Mouse (Mus musculus): ENCODE results near the gene Fam98c. TPM values are rescaled to one million over a fixed set of nuclear protein-coding genes. Genes with fewer than 3 reads are reported as not detected.

Fam98c gene
- polyA plus RNA-seq, 1 experiment from 2014 or later, result 14.8 TPM

- WGBS, result 22% methylated on average over 27 of the region's 32 CpGs
- peak; percentile 32 for DNase-seq (ENCODE audit: low spot score)
- peaks cover 33% of the 10 kb centered on the region for H3K27me3 ChIP-seq (ENCODE audit: control insufficient read depth, insufficient read depth, low read length)
- H3K36me3 ChIP-seq (ENCODE audit: control insufficient read depth, insufficient read depth, low read length), result peaks cover 8% of the 10 kb centered on the region; the same call in 1 of the 2 replicates
- H3K9me3 ChIP-seq (ENCODE audit: control insufficient read depth, low read length), result no peaks in the 10 kb centered on the region
- H3K4me1 ChIP-seq (replicated peaks; ENCODE audit: control insufficient read depth, insufficient read depth, low read length), result peaks cover 12% of the 10 kb centered on the region
- no peak overlapping the region for H3K27ac ChIP-seq (ENCODE audit: low read depth, low read length)
- H3K4me2 ChIP-seq (replicated peaks; ENCODE audit: low read depth, low read length), result no peak overlapping the region
- H3K4me3 ChIP-seq (ENCODE audit: low read depth, low read length), result no peak overlapping the region
- H3K9ac ChIP-seq (ENCODE audit: low read depth, low read length), result 0 out of 2 replicates have a peak overlapping the region, but pooled peaks have one; percentile 19
- no peak for ATAC-seq (ENCODE audit: low FRiP score)
These were observed 16.5 kb upstream of the Fam98c start for GRCm38 (mm10) chr7:29172390-29173016.

GRCm38 (mm10) chr7:29171562-29172097 lies 15.6 kb upstream of the Fam98c start:
- Histone ChIP-seq H3K4me3 (ENCODE audit: low read depth, low read length) (peak overlapping the region; percentile 73), H3K27me3 (ENCODE audit: control insufficient read depth, insufficient read depth, low read length) (peaks cover 35% of the 10 kb centered on the region), H3K36me3 (ENCODE audit: control insufficient read depth, insufficient read depth, low read length) (peaks cover 8% of the 10 kb centered on the region; the same call in 1 of the 2 replicates), H3K27ac (ENCODE audit: low read depth, low read length) (no peak overlapping the region), H3K9ac (ENCODE audit: low read depth, low read length) (peak overlapping the region; percentile 40), H3K4me2 (replicated peaks; ENCODE audit: low read depth, low read length) (peak overlapping the region; percentile 81), H3K4me1 (replicated peaks; ENCODE audit: control insufficient read depth, insufficient read depth, low read length) (peaks cover 12% of the 10 kb centered on the region), H3K9me3 (ENCODE audit: control insufficient read depth, low read length) (no peaks in the 10 kb centered on the region)
- ATAC-seq (ENCODE audit: low FRiP score) (no peak), DNase-seq (ENCODE audit: low spot score) (peak; percentile 35)
- WGBS, result 7% methylated on average over 34 of the region's 34 CpGs

GRCm38 (mm10) chr7:29170755-29171561 lies 14.9 kb upstream of the Fam98c start:
- Histone ChIP-seq H3K4me3 (ENCODE audit: low read depth, low read length) (peak overlapping the region; percentile 73), H3K9me3 (ENCODE audit: control insufficient read depth, low read length) (no peaks in the 10 kb centered on the region), H3K36me3 (ENCODE audit: control insufficient read depth, insufficient read depth, low read length) (peaks cover 8% of the 10 kb centered on the region; the same call in 1 of the 2 replicates), H3K27me3 (ENCODE audit: control insufficient read depth, insufficient read depth, low read length) (peaks cover 35% of the 10 kb centered on the region), H3K27ac (ENCODE audit: low read depth, low read length) (0 out of 2 replicates have a peak overlapping the region, but pooled peaks have one; percentile 17), H3K9ac (ENCODE audit: low read depth, low read length) (peak overlapping the region; percentile 40), H3K4me2 (replicated peaks; ENCODE audit: low read depth, low read length) (peak overlapping the region; percentile 81), H3K4me1 (replicated peaks; ENCODE audit: control insufficient read depth, insufficient read depth, low read length) (peaks cover 12% of the 10 kb centered on the region)
- ATAC-seq (ENCODE audit: low FRiP score), result no peak
- DNase-seq (ENCODE audit: low spot score), result peak; percentile 57
- WGBS, result 1% methylated on average over 42 of the region's 43 CpGs

GRCm38 (mm10) chr7:29170066-29170754 lies 14.2 kb upstream of the Fam98c start, which contains the start of the genes Ggn and Spred3:
Gene Ggn (plus strand): TSS chr7:29170210.
Gene Spred3 (minus strand): TSS chr7:29170411.
- H3K4me3 ChIP-seq (ENCODE audit: low read depth, low read length), result peak within 1 kb of the TSS; percentile 73
- peak within 1 kb of the TSS; percentile 70 for H3K9ac ChIP-seq (ENCODE audit: low read depth, low read length)
- DNase-seq (ENCODE audit: low spot score) (peak; percentile 77), ATAC-seq (ENCODE audit: low FRiP score) (peak; percentile 53)
- peaks cover 35% of the 10 kb centered on the region for H3K27me3 ChIP-seq (ENCODE audit: control insufficient read depth, insufficient read depth, low read length)
- peaks cover 8% of the 10 kb centered on the region; the same call in 1 of the 2 replicates for H3K36me3 ChIP-seq (ENCODE audit: control insufficient read depth, insufficient read depth, low read length)
- peak within 1 kb of the TSS; percentile 81 for H3K4me2 ChIP-seq (replicated peaks; ENCODE audit: low read depth, low read length)
- peak within 1 kb of the TSS; percentile 66; the same call in 1 of the 2 replicates for H3K27ac ChIP-seq (ENCODE audit: low read depth, low read length)
- H3K9me3 ChIP-seq (ENCODE audit: control insufficient read depth, low read length), result no peaks in the 10 kb centered on the region
- H3K4me1 ChIP-seq (replicated peaks; ENCODE audit: control insufficient read depth, insufficient read depth, low read length), result peaks cover 12% of the 10 kb centered on the region
- 0% methylated on average over 30 of the region's 30 CpGs for WGBS

GRCm38 (mm10) chr7:29169231-29170065 lies 13.4 kb upstream of the Fam98c start:
- peak overlapping the region; percentile 81 for H3K4me2 ChIP-seq (replicated peaks; ENCODE audit: low read depth, low read length)
- H3K4me1 ChIP-seq (replicated peaks; ENCODE audit: control insufficient read depth, insufficient read depth, low read length), result peaks cover 12% of the 10 kb centered on the region
- WGBS, result 0% methylated on average over 31 of the region's 39 CpGs
- ATAC-seq (ENCODE audit: low FRiP score) (peak; percentile 81), DNase-seq (ENCODE audit: low spot score) (peak; percentile 88)
- H3K4me3 ChIP-seq (ENCODE audit: low read depth, low read length), result peak overlapping the region; percentile 73
- H3K9me3 ChIP-seq (ENCODE audit: control insufficient read depth, low read length), result no peaks in the 10 kb centered on the region
- H3K9ac ChIP-seq (ENCODE audit: low read depth, low read length), result peak overlapping the region; percentile 70
- H3K27me3 ChIP-seq (ENCODE audit: control insufficient read depth, insufficient read depth, low read length), result peaks cover 35% of the 10 kb centered on the region
- peak overlapping the region; percentile 66; the same call in 1 of the 2 replicates for H3K27ac ChIP-seq (ENCODE audit: low read depth, low read length)
- peaks cover 8% of the 10 kb centered on the region; the same call in 1 of the 2 replicates for H3K36me3 ChIP-seq (ENCODE audit: control insufficient read depth, insufficient read depth, low read length)

- no peaks in the 10 kb centered on the region for H3K9me3 ChIP-seq (ENCODE audit: control insufficient read depth, low read length)
- peaks cover 12% of the 10 kb centered on the region for H3K4me1 ChIP-seq (replicated peaks; ENCODE audit: control insufficient read depth, insufficient read depth, low read length)
- H3K27me3 ChIP-seq (ENCODE audit: control insufficient read depth, insufficient read depth, low read length), result peaks cover 30% of the 10 kb centered on the region
- H3K4me2 ChIP-seq (replicated peaks; ENCODE audit: low read depth, low read length), result peak overlapping the region; percentile 81
- peak overlapping the region; percentile 73 for H3K4me3 ChIP-seq (ENCODE audit: low read depth, low read length)
- ATAC-seq (ENCODE audit: low FRiP score), result peak; percentile 15; the same call in 1 of the 2 replicates
- DNase-seq (ENCODE audit: low spot score), result peak; percentile 74
- WGBS, result 0% methylated on average over 14 of the region's 14 CpGs
- peak overlapping the region; percentile 66; the same call in 1 of the 2 replicates for H3K27ac ChIP-seq (ENCODE audit: low read depth, low read length)
- H3K9ac ChIP-seq (ENCODE audit: low read depth, low read length), result peak overlapping the region; percentile 70
- H3K36me3 ChIP-seq (ENCODE audit: control insufficient read depth, insufficient read depth, low read length), result peaks cover 7% of the 10 kb centered on the region; the same call in 1 of the 2 replicates
These were observed 12.8 kb upstream of the Fam98c start for GRCm38 (mm10) chr7:29168791-29169230.

- Histone ChIP-seq H3K4me1 (replicated peaks; ENCODE audit: control insufficient read depth, insufficient read depth, low read length) (peaks cover 12% of the 10 kb centered on the region), H3K9me3 (ENCODE audit: control insufficient read depth, low read length) (no peaks in the 10 kb centered on the region), H3K4me3 (ENCODE audit: low read depth, low read length) (peak overlapping the region; percentile 73), H3K4me2 (replicated peaks; ENCODE audit: low read depth, low read length) (peak overlapping the region; percentile 81), H3K36me3 (ENCODE audit: control insufficient read depth, insufficient read depth, low read length) (0 out of 2 replicates have a peak, but pooled peaks cover 4% of the 10 kb centered on the region), H3K27ac (ENCODE audit: low read depth, low read length) (0 out of 2 replicates have a peak overlapping the region, but pooled peaks have one; percentile 66), H3K9ac (ENCODE audit: low read depth, low read length) (peak overlapping the region; percentile 70; the same call in 1 of the 2 replicates), H3K27me3 (ENCODE audit: control insufficient read depth, insufficient read depth, low read length) (peaks cover 25% of the 10 kb centered on the region)
- DNase-seq (ENCODE audit: low spot score) (peak; percentile 39), ATAC-seq (ENCODE audit: low FRiP score) (no peak)
- WGBS, result under 1% methylated on average over 10 of the region's 10 CpGs
These were observed 12.2 kb upstream of the Fam98c start for GRCm38 (mm10) chr7:29168121-29168695.
